Mouse (Mus musculus) megakaryocyte, embryonic 14.5 days (primary cell): ENCODE data around the gene C2cd4c.

Experiments
- FLI1 ChIP-seq: IDR thresholded peaks from 2 replicates; pipeline ENCODE4 v1.6.1; 2012; ENCODE audit warnings: low read length, inconsistent platforms, mixed read lengths
- GATA1 ChIP-seq: IDR thresholded peaks from 3 replicates; pipeline ENCODE4 v1.6.1; 2012; ENCODE audit warnings: mixed read lengths, low read length, inconsistent platforms, borderline replicate concordance

DNA sequence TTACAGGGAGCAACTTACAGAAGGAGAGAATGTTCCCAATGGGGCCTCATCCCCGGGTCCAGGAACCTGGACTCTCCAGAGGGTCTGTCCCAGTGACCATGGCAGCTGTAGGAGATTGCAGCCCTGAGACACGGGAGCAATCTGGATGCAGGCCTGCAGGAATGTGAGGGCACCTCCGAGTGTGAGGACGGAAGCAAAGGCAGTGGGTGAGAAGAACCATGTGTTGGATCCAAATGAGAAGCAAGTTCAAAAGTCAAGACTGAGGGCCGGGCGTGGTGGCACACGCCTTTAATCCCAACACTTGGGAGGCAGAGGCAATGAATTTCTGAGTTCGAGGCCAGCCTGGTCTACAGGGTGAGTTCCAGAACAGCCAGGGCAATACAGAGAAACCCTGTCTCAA, 32.3 kb downstream of the C2cd4c start:
- TF ChIP-seq GATA1 (no peak), FLI1 (no peak)
